Mouse (Mus musculus) common myeloid progenitor, adult 5-6 weeks (primary cell): ENCODE data around the gene Ppm1h. TPM values are rescaled to one million over a fixed set of nuclear protein-coding genes. Genes with fewer than 3 reads are reported as not detected.

ENCODE experiments used
- ATAC-seq: replicated peaks from 2 replicates; pipeline ENCODE4 v1.8.0; 2016; ENCODE audit warnings: low read depth, mild to moderate bottlenecking, moderate TSS enrichment, inconsistent platforms; ENCODE audit not compliant: poor library complexity, severe bottlenecking
- total RNA-seq: library from RNA; stranded (forward); fragments of 200-1000, 187-1606 nt; gene quantifications from 2 replicates; pipeline ENCODE4 v1.2.3, GENCODE M21; 2017

Ppm1h gene
- total RNA-seq, 1 experiment from 2014 or later: 10.9 TPM

DNA sequence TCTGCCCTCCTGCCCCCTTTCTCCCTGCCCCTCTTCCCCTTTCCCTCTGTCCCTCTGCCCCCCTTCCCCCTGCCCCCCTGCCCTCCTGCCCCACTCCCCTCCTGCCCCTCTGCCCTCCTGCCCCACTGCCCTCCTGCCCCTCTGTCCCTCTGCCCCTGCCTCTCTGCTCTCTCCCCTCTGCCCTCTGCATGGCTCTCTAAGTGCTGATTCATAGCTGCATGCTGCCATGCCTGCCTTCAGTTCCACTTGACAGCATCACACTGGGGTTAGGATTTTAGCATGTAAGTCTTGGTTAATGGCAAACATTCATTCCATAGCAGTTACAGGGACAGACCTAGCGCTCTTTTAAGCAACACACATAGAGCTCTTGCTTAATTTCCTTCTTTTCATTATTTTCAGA is 85.0 kb downstream of the Ppm1h start:
- no peak for ATAC-seq

GRCm38 (mm10) chr10:122764653-122765052 is 86.1 kb downstream of the Ppm1h start:
- ATAC-seq: no peak

DNA sequence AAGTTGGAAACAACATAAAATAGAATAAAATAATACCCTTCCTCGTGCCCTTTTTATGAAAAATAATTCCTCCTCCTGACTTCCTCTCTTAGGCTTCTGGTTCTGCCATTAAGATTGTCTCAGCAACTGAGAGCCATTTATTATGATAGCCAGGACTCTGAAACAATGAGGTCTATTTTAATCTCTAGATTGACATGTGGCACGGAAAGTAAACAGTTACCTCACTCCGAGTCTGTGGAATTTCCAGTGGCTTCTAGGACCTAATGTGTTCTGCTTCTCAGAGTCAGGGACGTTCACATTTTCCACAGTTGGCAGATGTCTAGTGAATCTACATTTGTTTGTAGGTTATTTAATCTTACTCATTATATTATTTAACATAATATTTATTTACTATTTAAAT is 87.0 kb downstream of the Ppm1h start:
- no peak for ATAC-seq

GRCm38 (mm10) chr10:122765992-122766391 is 87.4 kb downstream of the Ppm1h start:
- ATAC-seq: no peak

DNA sequence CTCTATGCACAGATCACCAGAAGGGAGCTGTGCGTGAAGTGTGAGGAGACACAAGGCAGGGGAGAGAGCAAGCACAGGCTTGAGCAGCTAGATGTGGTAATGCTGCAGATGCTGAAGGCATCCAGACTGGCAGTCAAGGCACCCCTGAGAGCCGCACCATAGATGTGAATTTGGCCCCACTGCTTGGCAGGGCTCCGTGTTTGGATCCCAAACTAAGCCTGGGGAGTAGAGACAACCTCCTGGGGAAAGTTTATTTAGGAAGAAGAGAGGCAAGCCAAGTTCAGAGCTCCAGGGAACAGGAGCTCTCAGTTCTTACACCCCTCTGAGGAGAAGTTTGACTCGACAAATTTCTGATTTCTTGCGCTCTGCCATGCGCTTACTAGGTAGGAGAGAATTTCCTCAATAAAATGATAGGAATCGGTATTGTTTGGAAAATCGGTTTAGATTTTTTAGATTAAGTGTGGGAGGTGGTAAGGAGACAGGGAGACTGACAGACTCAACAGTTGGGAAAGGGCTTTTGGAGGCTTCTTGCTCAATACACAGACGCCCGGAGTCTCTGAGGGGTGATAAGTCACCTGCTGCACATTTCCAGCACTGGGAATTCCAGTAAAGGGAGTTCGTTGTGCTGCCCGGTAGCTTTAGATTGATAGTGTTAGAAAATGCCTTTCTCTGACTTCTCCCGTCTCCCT is 89.8 kb downstream of the Ppm1h start:
- no peak for ATAC-seq

DNA sequence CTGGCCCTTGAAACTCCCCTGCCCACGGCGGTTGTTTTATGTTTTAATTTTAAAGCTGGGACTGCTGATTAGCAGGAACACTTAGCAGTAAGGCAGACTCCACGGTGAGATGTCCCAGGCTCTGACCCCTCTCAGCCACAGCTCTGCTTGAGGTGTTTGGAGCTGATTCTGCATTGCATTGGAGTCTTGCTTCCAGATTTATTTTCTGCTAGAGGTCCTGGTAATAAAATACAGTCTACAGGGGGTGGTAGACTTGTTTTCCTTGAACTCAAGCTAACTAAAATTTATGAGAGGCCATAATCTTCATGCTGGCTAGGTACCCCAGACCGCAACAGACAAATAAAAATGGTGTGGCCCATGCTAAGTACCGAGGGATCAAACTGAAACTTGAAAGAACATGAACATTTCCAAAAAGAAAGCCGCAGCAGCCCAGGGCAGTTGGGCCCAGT is 90.4 kb downstream of the Ppm1h start:
- no peak for ATAC-seq

GRCm38 (mm10) chr10:122770337-122770736 is 91.8 kb downstream of the Ppm1h start:
- no peak for ATAC-seq

DNA sequence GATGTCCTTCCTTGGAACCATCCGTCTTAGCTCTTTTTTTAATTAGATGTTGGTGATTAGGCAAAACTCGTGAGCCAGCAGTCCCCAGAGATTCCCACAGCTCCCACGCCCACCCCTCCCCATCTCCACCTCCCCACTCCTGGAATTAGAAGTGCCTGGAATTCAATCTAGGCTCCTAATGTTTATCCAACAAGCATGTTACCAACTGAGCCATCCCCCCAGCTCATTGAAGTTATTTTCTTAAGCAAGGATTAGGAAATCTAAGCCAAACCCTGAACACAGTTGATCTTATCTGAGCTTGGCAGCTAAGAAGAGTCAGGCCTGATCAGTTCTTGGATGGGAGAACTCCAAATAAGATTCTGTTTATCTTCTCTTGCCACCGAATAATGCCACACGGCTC is 92.4 kb downstream of the Ppm1h start:
- ATAC-seq: no peak

GRCm38 (mm10) chr10:122774169-122774568 is 95.6 kb downstream of the Ppm1h start:
- peak; percentile 97 for ATAC-seq

DNA sequence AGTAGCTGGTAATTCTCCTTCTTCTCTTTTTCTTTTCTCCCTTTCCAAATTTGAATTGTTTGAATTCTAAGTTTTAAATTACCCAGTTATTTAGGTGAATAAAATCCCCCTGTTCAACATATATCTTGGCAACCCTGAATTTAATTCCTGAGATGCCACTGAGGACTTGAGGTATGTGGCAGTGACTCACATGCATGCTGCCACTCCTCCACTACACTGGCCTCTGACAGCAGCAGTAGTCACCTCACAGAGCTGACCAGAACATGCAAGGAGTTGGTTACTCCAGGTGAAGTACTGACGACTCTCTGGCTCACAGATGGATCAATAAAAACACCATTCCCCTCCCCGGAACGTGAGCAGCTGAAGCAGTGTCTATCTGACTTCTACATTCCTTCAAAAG is 98.9 kb downstream of the Ppm1h start:
- no peak for ATAC-seq

GRCm38 (mm10) chr10:122777939-122778655 is 99.5 kb downstream of the Ppm1h start:
- ATAC-seq: no peak

GRCm38 (mm10) chr10:122779351-122779750 is 100.8 kb downstream of the Ppm1h start:
- ATAC-seq: no peak

GRCm38 (mm10) chr10:122782755-122783154 is 104.2 kb downstream of the Ppm1h start:
- ATAC-seq: no peak

DNA sequence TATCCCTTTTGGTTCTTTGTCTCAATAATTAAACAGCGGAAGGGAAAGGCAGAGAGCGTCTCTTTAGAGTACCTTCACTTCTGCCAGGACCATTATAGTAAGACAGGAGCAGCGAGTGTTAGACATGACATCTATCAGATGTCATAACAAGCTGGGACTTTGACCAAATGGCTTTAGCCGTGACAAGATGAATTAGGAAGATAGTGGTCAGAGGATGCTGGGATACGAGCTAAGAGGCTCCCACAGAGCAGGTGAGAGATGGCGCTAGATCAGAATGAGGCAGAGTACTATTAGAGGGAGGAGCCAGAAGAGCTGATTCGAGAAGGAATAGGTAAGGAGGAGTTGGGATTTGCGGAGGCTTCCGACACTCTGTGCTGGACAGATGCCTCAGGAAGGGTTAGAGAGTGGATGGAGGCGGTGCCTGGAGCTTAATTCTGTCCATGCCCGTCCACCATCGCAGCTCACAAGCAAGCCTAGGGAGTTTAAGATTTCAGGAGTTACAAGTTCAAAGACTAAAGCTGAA is 111.1 kb downstream of the Ppm1h start:
- no peak for ATAC-seq

GRCm38 (mm10) chr10:122792021-122792966 is 113.7 kb downstream of the Ppm1h start:
- peak; percentile 27; the same call in 1 of the 2 replicates for ATAC-seq

DNA sequence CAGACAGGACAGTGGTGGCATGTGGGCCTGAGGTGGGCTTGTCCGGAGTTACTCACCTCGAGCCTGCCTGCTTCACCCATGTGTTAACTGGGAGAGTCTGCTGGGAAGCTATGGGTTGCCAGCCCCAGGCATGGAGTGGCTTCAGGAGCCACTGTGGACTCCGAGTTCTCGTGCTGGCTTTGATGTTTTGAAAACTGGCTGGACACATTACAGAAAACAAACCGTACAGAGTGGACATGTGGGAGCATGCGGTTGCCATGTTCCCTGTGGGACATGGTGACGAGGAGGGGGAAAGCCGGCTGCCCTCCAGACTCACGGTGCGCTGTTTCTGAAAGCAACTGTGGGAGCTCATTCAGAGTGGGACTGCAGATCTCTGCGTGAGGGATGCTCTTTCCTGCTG is 114.6 kb downstream of the Ppm1h start:
- no peak for ATAC-seq

GRCm38 (mm10) chr10:122794187-122794850 is 115.8 kb downstream of the Ppm1h start:
- peak; percentile 79 for ATAC-seq

DNA sequence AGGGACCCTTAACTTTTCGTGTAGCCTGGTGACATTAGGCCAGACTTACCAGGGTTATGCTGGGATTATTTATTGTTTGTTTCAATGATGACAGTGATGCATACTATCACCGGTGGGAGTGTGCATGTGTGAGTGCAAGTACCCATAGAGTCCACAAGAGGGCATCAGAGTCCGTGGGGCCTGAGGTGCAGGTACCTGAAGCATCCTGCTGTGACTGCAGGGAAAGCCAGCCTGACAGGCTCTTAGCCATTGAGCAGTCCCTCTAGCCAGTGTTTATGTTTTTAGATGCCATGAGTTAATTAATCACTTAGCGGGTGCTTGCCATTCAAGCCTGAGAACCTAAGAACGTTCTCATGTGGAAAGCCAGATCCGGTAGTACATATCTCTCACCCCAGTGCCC is 119.4 kb downstream of the Ppm1h start:
- no peak for ATAC-seq

DNA sequence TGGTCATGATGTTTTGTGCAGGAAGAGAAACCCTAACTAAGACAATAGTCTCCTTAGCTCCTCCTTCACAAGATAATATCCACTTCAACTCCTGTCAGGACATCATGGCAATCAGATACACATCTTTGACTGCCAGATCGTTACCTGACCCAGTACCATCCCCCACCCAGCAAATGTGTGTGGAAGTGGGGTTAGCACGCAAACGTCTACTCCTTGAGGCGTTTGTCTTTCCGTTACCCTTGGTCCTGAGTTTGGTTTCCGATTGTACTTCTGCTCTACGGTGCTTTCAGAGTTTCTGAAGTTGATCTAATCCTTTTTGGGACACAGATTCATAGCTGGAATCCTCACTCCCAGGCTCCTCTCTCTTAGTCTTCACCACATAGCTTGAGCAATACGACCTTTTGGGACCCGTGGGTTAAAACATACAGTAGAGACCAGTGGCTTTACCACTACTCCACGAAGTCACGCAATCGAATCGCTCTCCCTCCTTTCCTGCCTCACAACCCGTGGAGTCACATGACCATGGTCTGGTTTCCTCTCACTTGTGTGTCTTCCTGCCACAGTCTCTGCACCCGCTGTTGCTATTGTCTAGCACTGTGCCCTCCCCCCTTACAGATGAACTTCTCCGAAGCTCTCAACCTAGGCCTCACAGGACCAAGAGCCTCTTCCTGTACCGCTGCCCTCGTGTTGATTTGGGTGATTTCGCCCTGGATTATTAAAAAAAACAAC is 121.6 kb downstream of the Ppm1h start:
- peak; percentile 89 for ATAC-seq
